ENCODE assay signal across 11 mouse cellular contexts in genomic region chr5:98198412-98199218, GRCm38 (mm10). TPM values are rescaled to one million over a fixed set of nuclear protein-coding genes. Genes with fewer than 3 reads are reported as not detected.
DNase-seq lines count a peak whose midpoint lies in the region; ATAC-seq and TF ChIP-seq lines count a peak whose summit lies in the region.
"Had no signal": no experiment of that assay in that cellular context is flagged by ENCODE, and none has a peak within 500 bp of the region (broad histone marks: within the 10 kb centered on the region; RNA-seq: fewer than 3 reads in every experiment).

No protein-coding gene starts in this region.

- no peaks in the 10 kb centered on the region for H3K4me1 ChIP-seq in forebrain, embryonic 14.5 days (ENCODE audit: control insufficient read depth, insufficient read depth, low read length)
- H3K4me1 ChIP-seq in forebrain, embryonic 12.5 days: no peaks in the 10 kb centered on the region
- no peaks in the 10 kb centered on the region for H3K4me1 ChIP-seq in lung, embryonic 14.5 days (ENCODE audit: insufficient read depth)
- no peaks in the 10 kb centered on the region for H3K4me1 ChIP-seq in midbrain, postnatal 0 days (ENCODE audit: insufficient read depth, low read length)

- H3K27me3 ChIP-seq in forebrain, embryonic 14.5 days (replicated peaks; ENCODE audit: control insufficient read depth, insufficient read depth, low read length): no peaks in the 10 kb centered on the region
- H3K27me3 ChIP-seq in forebrain, embryonic 12.5 days: peaks cover 13% of the 10 kb centered on the region; the same call in 1 of the 2 replicates
- no peaks in the 10 kb centered on the region for H3K27me3 ChIP-seq in lung, embryonic 14.5 days (ENCODE audit: insufficient read depth, low read length)
- peaks cover 11% of the 10 kb centered on the region for H3K27me3 ChIP-seq in Patski
- 0 out of 2 replicates have a peak, but pooled peaks cover 2% of the 10 kb centered on the region for H3K27me3 ChIP-seq in midbrain, postnatal 0 days (ENCODE audit: insufficient read depth, low read length)

- CTCF ChIA-PET in Patski (lab: Charles Lee): interaction anchor here (0.8 to 3.1 kb wide), 6 partner anchors 10 to 1078 kb away, joined by 3 to 14 read pairs (median 4); no protein-coding TSS in a partner anchor

- no peak overlapping the region for H3K4me2 ChIP-seq in forebrain, embryonic 14.5 days (ENCODE audit: low read length)
- H3K4me2 ChIP-seq in forebrain, embryonic 12.5 days: no peak overlapping the region
- H3K4me2 ChIP-seq in lung, embryonic 14.5 days: no peak overlapping the region
- no peak overlapping the region for H3K4me2 ChIP-seq in midbrain, postnatal 0 days (ENCODE audit: low read depth, low read length, poor library complexity, severe bottlenecking)

- H3K27ac ChIP-seq in forebrain, embryonic 14.5 days (ENCODE audit: low read depth, low read length): no peak overlapping the region
- H3K27ac ChIP-seq in forebrain, embryonic 12.5 days: no peak overlapping the region
- H3K27ac ChIP-seq in lung, embryonic 14.5 days (ENCODE audit: low read depth): no peak overlapping the region
- H3K27ac ChIP-seq in midbrain, postnatal 0 days (ENCODE audit: low read depth, low read length): no peak overlapping the region

- H3K9ac ChIP-seq in forebrain, embryonic 14.5 days (ENCODE audit: low read length): no peak overlapping the region
- no peak overlapping the region for H3K9ac ChIP-seq in forebrain, embryonic 12.5 days
- H3K9ac ChIP-seq in lung, embryonic 14.5 days: no peak overlapping the region
- H3K9ac ChIP-seq in midbrain, postnatal 0 days (replicated peaks; ENCODE audit: low read length, poor library complexity, severe bottlenecking): no peak overlapping the region

- DNase-seq in forebrain, embryonic 14.5 days (ENCODE audit: low spot score): peak; percentile 76
- peak; percentile 64 for DNase-seq in lung, embryonic 14.5 days
- no peak for DNase-seq in lung, postnatal 25 days (ENCODE audit: low spot score)
- no peak for DNase-seq in Patski (ENCODE audit: low read depth, low spot score)
- peak; percentile 62 for DNase-seq in midbrain, postnatal 0 days (ENCODE audit: low spot score)
- no peak for DNase-seq in heart, postnatal 4 days
- no peak for DNase-seq in spleen, adult 18-20 months
- DNase-seq: adrenal gland, adult 2 months; gastrocnemius, postnatal 25 days; left cerebral cortex, postnatal 4 days had no signal

- in situ Hi-C loops in Patski (cut with MboI; ENCODE audit: low pct_unique_long_range_greater_than_20kb): loop anchor here (10.0 kb wide), 1 partner anchor 676 kb away; no protein-coding TSS in a partner anchor

- ATAC-seq in forebrain, embryonic 14.5 days: 0 out of 2 replicates have a peak, but pooled peaks have one; percentile 34
- no peak for ATAC-seq in forebrain, embryonic 12.5 days (ENCODE audit: low FRiP score)
- ATAC-seq in lung, embryonic 14.5 days (ENCODE audit: insufficient read depth): no peak
- no peak for ATAC-seq in Patski
- ATAC-seq in midbrain, postnatal 0 days (ENCODE audit: low FRiP score): no peak

- 54% methylated on average over 7 of the region's 7 CpGs for WGBS in forebrain, embryonic 14.5 days
- WGBS in forebrain, embryonic 12.5 days: 62% methylated on average over 7 of the region's 7 CpGs
- 53% methylated on average over 7 of the region's 7 CpGs for WGBS in lung, embryonic 14.5 days
- WGBS in midbrain, postnatal 0 days: 56% methylated on average over 7 of the region's 7 CpGs

- no peaks in the 10 kb centered on the region for H3K9me3 ChIP-seq in forebrain, embryonic 14.5 days (replicated peaks; ENCODE audit: control insufficient read depth, low read length)
- H3K9me3 ChIP-seq in forebrain, embryonic 12.5 days: no peaks in the 10 kb centered on the region
- no peaks in the 10 kb centered on the region for H3K9me3 ChIP-seq in lung, embryonic 14.5 days (ENCODE audit: low read depth, low read length)
- no peaks in the 10 kb centered on the region for H3K9me3 ChIP-seq in midbrain, postnatal 0 days (ENCODE audit: low read length)

- H3K36me3 ChIP-seq in forebrain, embryonic 14.5 days (ENCODE audit: control insufficient read depth, insufficient read depth, low read length): no peaks in the 10 kb centered on the region
- H3K36me3 ChIP-seq in forebrain, embryonic 12.5 days (replicated peaks): no peaks in the 10 kb centered on the region
- no peaks in the 10 kb centered on the region for H3K36me3 ChIP-seq in lung, embryonic 14.5 days (ENCODE audit: insufficient read depth)
- H3K36me3 ChIP-seq in midbrain, postnatal 0 days (ENCODE audit: insufficient read depth, low read length): no peaks in the 10 kb centered on the region

- no peak overlapping the region for H3K4me3 ChIP-seq in forebrain, embryonic 14.5 days (ENCODE audit: low read depth, low read length)
- H3K4me3 ChIP-seq in forebrain, embryonic 12.5 days (replicated peaks): no peak overlapping the region
- no peak overlapping the region for H3K4me3 ChIP-seq in lung, embryonic 14.5 days (ENCODE audit: low read depth, low read length)
- no peak overlapping the region for H3K4me3 ChIP-seq in midbrain, postnatal 0 days (ENCODE audit: low read depth, low read length)

- TF ChIP-seq CTCF in lung, embryonic 14.5 days (IDR thresholded peaks at IDR 0.05; ENCODE audit: low read depth): peak; percentile 51
- peak; percentile 41 for TF ChIP-seq CTCF in Patski (IDR thresholded peaks at IDR 0.05)
- peak; percentile 73 for TF ChIP-seq CTCF in midbrain, postnatal 0 days (IDR thresholded peaks at IDR 0.05)

- POLR2A ChIA-PET in Patski (lab: Charles Lee): interaction anchor here (0.6 kb wide), 1 partner anchor 1105 kb away, joined by 4 read pairs; no protein-coding TSS in a partner anchor

RNA-seq across cellular contexts. Expression of gene Prdm8, which starts 31.6 kb away (rescaled TPM):
- polyA plus RNA-seq in forebrain, embryonic 14.5 days (2014; fragmentation: Nextera tagmentation; extraction: Ambion mirVana): 5.0 and 6.7 TPM in 2 replicates
- polyA plus RNA-seq in forebrain, embryonic 12.5 days (2016; fragmentation: Nextera tagmentation; extraction: Ambion mirVana): 3.0 and 3.2 TPM in 2 replicates
- 1.1 and 1.7 TPM in 2 replicates for polyA plus RNA-seq in lung, embryonic 14.5 days (2014; fragmentation: Nextera tagmentation; extraction: Ambion mirVana)
- 0.04 TPM for polyA plus RNA-seq in Patski (2021)
- 8.5 and 12.8 TPM in 2 replicates for total RNA-seq in midbrain, postnatal 0 days (2014; rRNA removed)
- 0.56 and 0.62 TPM in 2 replicates for polyA plus RNA-seq in midbrain, postnatal 0 days (2015; fragmentation: Nextera tagmentation; extraction: Ambion mirVana)
- under 1 TPM; 0.18 to 0.41 TPM for total RNA-seq in heart, postnatal 4 days (2021)

RNA-seq across cellular contexts. Expression of gene Fgf5, which starts 55.4 kb away (rescaled TPM):
- 0.29 and 0.78 TPM in 2 replicates for polyA plus RNA-seq in forebrain, embryonic 14.5 days (2014; fragmentation: Nextera tagmentation; extraction: Ambion mirVana)
- polyA plus RNA-seq in forebrain, embryonic 12.5 days (2016; fragmentation: Nextera tagmentation; extraction: Ambion mirVana): 0.36 and 0.56 TPM in 2 replicates
- polyA plus RNA-seq in lung, embryonic 14.5 days (2014; fragmentation: Nextera tagmentation; extraction: Ambion mirVana): 0.74 and 0.88 TPM in 2 replicates
- 0.68 TPM for polyA plus RNA-seq in Patski (2021)
- 1.1 TPM in 2 replicates for total RNA-seq in midbrain, postnatal 0 days (2014; rRNA removed)
- polyA plus RNA-seq in midbrain, postnatal 0 days (2015; fragmentation: Nextera tagmentation; extraction: Ambion mirVana): 0.32 and 0.88 TPM in 2 replicates
- total RNA-seq in heart, postnatal 4 days (2021): under 1 TPM; 0.36 to 0.38 TPM
- polyA plus RNA-seq: adrenal gland, adult 2 months had no signal

Comparison
In these comparisons a context has a peak if more than half of its experiments do, and no peak if none do; other contexts are left out.
1. DNase-seq: peak in forebrain, embryonic 14.5 days (single experiment), lung, embryonic 14.5 days (single experiment) and midbrain, postnatal 0 days (single experiment); none in lung, postnatal 25 days (single experiment), Patski (single experiment), heart, postnatal 4 days (single experiment) and spleen, adult 18-20 months (0 of 2).
2. Peak in every context shown above with its lines, with median percentiles within 50 percentile points of each other: CTCF ChIP-seq.